Mouse (Mus musculus) cerebellum, adult 2 months (tissue): Measurements from ENCODE around the gene Eno2.

Experiments used
- CTCF ChIP-seq: fragments of 200-500 bp; IDR thresholded peaks from 2 replicates; pipeline ENCODE4 v1.5.1; 2011; ENCODE audit warnings: low read depth, mild to moderate bottlenecking, control low read depth, low read length, moderate library complexity, borderline replicate concordance; ENCODE audit not compliant: insufficient read depth
- POLR2A ChIP-seq: fragments of 200-500 bp; IDR thresholded peaks from 2 replicates; pipeline ENCODE4 v1.6.1; 2011; ENCODE audit warnings: low read length, control low read depth, borderline replicate concordance; ENCODE audit not compliant: insufficient read depth

DNA sequence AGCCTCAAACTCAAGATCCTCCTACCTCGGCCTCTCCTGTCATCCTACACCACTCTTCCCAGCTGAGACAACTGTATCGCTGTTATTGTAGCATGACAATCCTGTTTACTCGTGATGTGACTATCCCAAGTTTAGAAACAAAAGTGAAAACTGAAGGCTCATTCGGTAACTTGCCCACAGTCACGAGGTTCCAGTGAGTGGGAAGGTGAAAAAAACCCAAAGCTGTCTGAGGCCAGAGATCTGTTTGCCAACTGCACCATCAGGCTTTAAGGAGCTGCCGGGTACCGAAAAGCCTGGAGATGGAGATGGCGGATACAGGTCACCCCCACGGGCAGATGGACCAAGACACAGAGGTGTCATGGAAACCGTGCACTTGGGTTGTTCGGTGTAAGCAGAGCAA is 32.4 kb downstream of the Eno2 start:
- TF ChIP-seq POLR2A = no peak
- no peak for TF ChIP-seq CTCF
